Comparison of ENCODE assay signal across 10 mouse cellular contexts in the genomic region with DNA sequence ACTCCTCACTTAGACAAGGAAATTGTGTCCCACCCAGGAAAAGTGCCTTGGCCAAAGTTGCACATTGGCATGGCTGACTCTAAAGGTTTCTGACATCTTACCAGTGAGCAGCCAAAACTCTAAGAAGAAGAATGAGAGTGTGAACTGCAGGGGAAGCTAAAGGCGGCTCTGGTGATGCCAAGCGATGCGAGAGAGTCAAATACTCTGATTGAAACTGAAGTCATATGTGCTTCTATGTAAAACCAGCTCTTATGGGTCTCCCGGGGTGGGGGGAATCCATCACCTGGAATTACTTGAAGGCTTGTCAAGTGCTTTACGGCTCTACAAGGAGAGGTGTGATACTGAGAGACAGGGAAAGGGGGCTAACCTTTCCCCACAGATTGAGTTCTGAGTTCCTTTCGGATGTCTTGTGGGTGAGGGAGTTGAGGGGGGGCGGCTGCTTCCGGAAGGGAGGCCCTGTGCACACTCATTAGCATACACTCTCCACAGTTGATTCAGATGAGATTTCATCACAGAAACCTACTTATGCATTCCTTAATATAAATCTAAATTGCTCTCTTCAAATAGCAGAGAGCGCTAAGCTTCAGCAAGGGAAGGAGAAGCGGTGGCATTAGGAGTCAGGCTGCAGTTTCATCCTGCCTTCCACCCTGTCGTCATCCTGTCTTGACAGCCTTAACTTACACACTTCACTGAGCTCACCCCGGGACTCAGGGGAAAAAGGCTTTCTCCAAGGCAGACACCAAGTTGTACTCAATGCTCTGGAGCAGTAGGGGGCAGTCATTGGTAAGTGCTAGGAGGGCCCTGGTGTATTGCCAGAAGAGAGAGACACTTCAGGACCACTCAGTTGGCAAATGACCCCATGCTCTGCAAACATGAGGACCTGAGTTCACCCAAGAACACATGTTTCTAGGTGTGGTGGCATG.
DNase-seq lines count a peak whose midpoint lies in the region; ATAC-seq and TF ChIP-seq lines count a peak whose summit lies in the region.
"Had no signal": no experiment of that assay in that cellular context is flagged by ENCODE, and none has a peak within 500 bp of the region (broad histone marks: within the 10 kb centered on the region; RNA-seq: fewer than 3 reads in every experiment).

No protein-coding gene starts in this region.

- H3K27me3 ChIP-seq in forebrain, embryonic 14.5 days (replicated peaks; ENCODE audit: control insufficient read depth, insufficient read depth, low read length): no peaks in the 10 kb centered on the region
- no peaks in the 10 kb centered on the region for H3K27me3 ChIP-seq in forebrain, embryonic 10.5 days (ENCODE audit: poor library complexity, severe bottlenecking)
- no peaks in the 10 kb centered on the region for H3K27me3 ChIP-seq in liver, embryonic 11.5 days (replicated peaks; ENCODE audit: control insufficient read depth, insufficient read depth, low read length)
- H3K27me3 ChIP-seq in Patski: no peaks in the 10 kb centered on the region
- H3K27me3 ChIP-seq: midbrain, embryonic 12.5 days had no signal

- ATAC-seq in forebrain, embryonic 14.5 days: no peak
- ATAC-seq in liver, embryonic 11.5 days (replicated peaks; ENCODE audit: low FRiP score): no peak
- no peak for ATAC-seq in Patski
- ATAC-seq in erythroid progenitor cell, adult 5-6 weeks (replicated peaks; ENCODE audit: low FRiP score, poor library complexity, severe bottlenecking): no peak

- 0 out of 2 replicates have a peak, but pooled peaks cover 4% of the 10 kb centered on the region for H3K4me1 ChIP-seq in forebrain, embryonic 14.5 days (ENCODE audit: control insufficient read depth, insufficient read depth, low read length)
- peaks cover 42% of the 10 kb centered on the region for H3K4me1 ChIP-seq in forebrain, embryonic 10.5 days
- H3K4me1 ChIP-seq in liver, embryonic 11.5 days (replicated peaks; ENCODE audit: control insufficient read depth, insufficient read depth, low read length): peaks cover 3% of the 10 kb centered on the region; the same call in 1 of the 2 replicates

- H3K9ac ChIP-seq in forebrain, embryonic 14.5 days (ENCODE audit: low read length): no peak overlapping the region
- H3K9ac ChIP-seq in liver, embryonic 11.5 days (ENCODE audit: low read depth, low read length): no peak overlapping the region
- H3K9ac ChIP-seq: midbrain, embryonic 12.5 days had no signal

- H3K4me3 ChIP-seq in forebrain, embryonic 14.5 days (ENCODE audit: low read depth, low read length): no peak overlapping the region
- H3K4me3 ChIP-seq in forebrain, embryonic 10.5 days: no peak overlapping the region
- H3K4me3 ChIP-seq in liver, embryonic 11.5 days (ENCODE audit: low read depth, low read length): no peak overlapping the region
- H3K4me3 ChIP-seq: midbrain, embryonic 12.5 days had no signal

- DNase-seq in forebrain, embryonic 14.5 days (ENCODE audit: low spot score): peak; percentile 45
- no peak for DNase-seq in forebrain, embryonic 10.5 days (ENCODE audit: extremely low spot score, low spot score)
- peak; percentile 26 for DNase-seq in liver, embryonic 11.5 days (ENCODE audit: low spot score)
- DNase-seq in liver (no peak), Patski (ENCODE audit: low read depth, low spot score) (no peak)
- peak; percentile 28 for DNase-seq in lung, postnatal 10 days
- DNase-seq in gastrocnemius, adult 18-20 months (ENCODE audit: low spot score): no peak
- DNase-seq: layer of hippocampus, postnatal 36 days had no signal

- POLR2A ChIA-PET in Patski (lab: Charles Lee): no interaction called here

- H3K27ac ChIP-seq in forebrain, embryonic 14.5 days (ENCODE audit: low read depth, low read length): no peak overlapping the region
- no peak overlapping the region for H3K27ac ChIP-seq in forebrain, embryonic 10.5 days
- no peak overlapping the region for H3K27ac ChIP-seq in liver, embryonic 11.5 days (ENCODE audit: low read depth, low read length)
- H3K27ac ChIP-seq: midbrain, embryonic 12.5 days had no signal

- 61% methylated on average over 12 of the region's 12 CpGs for WGBS in forebrain, embryonic 14.5 days
- WGBS in forebrain, embryonic 10.5 days: 74% methylated on average over 12 of the region's 12 CpGs
- WGBS in liver, embryonic 11.5 days: 80% methylated on average over 12 of the region's 12 CpGs

- no peaks in the 10 kb centered on the region for H3K36me3 ChIP-seq in forebrain, embryonic 14.5 days (ENCODE audit: control insufficient read depth, insufficient read depth, low read length)
- no peaks in the 10 kb centered on the region for H3K36me3 ChIP-seq in forebrain, embryonic 10.5 days (replicated peaks)
- no peaks in the 10 kb centered on the region for H3K36me3 ChIP-seq in liver, embryonic 11.5 days (ENCODE audit: control insufficient read depth, insufficient read depth, low read length)
- H3K36me3 ChIP-seq: midbrain, embryonic 12.5 days had no signal

- in situ Hi-C loops in Patski (cut with MboI; ENCODE audit: low pct_unique_long_range_greater_than_20kb): no loop called here

- CTCF ChIA-PET in Patski (lab: Charles Lee): interaction anchor here (0.6 to 0.9 kb wide), 2 partner anchors 38 to 225 kb away, joined by 3 to 4 read pairs; no protein-coding TSS in a partner anchor

- peak; percentile 57 for TF ChIP-seq CTCF in Patski (IDR thresholded peaks at IDR 0.05)

- no peak overlapping the region for H3K4me2 ChIP-seq in forebrain, embryonic 14.5 days (ENCODE audit: low read length)
- H3K4me2 ChIP-seq in liver, embryonic 11.5 days: no peak overlapping the region
- H3K4me2 ChIP-seq: midbrain, embryonic 12.5 days had no signal

- no peaks in the 10 kb centered on the region for H3K9me3 ChIP-seq in forebrain, embryonic 14.5 days (replicated peaks; ENCODE audit: control insufficient read depth, low read length)
- H3K9me3 ChIP-seq in forebrain, embryonic 10.5 days: no peaks in the 10 kb centered on the region
- H3K9me3 ChIP-seq in liver, embryonic 11.5 days (ENCODE audit: control insufficient read depth, low read length): no peaks in the 10 kb centered on the region
- H3K9me3 ChIP-seq: midbrain, embryonic 12.5 days had no signal

Comparison
In these comparisons a context has a peak if more than half of its experiments do, and no peak if none do; other contexts are left out.
1. DNase-seq: peak in forebrain, embryonic 14.5 days (single experiment), liver, embryonic 11.5 days (single experiment) and lung, postnatal 10 days (single experiment); none in forebrain, embryonic 10.5 days (single experiment), liver (single experiment), Patski (single experiment) and gastrocnemius, adult 18-20 months (single experiment).